Mouse (Mus musculus) adrenal gland, adult (tissue): Measurements from ENCODE around the gene Mmp13.
"Not testable (repeated sequence)": the region's sequence is repeated elsewhere in the genome, so short reads cannot be mapped to it uniquely, and the experiment has no call there.

ENCODE experiments used
- DNase-seq, 2 experiments: peaks; one replicate each; pipeline ENCODE4 v3.0.0; 2022 to 2023; ENCODE audit warnings: low spot score in 1 of 2; ENCODE audit not compliant: inconsistent age in 2 of 2

Gene Mmp13

DNA sequence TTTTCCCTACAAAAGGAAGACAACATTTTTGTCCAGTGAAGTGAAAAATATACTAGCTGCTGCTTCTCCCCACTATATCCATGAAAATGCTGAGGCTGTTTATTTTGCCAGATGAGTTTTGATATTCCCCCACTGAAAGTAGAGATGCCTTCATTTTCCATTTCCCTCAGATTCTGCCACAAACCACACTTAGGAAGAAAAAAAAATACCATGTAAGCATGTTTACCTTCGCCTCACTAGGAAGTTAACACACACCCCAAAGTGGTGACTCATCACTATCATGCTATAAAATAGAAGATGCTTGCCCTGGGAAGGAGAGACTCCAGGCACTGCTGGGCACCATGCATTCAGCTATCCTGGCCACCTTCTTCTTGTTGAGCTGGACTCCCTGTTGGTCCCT is at the start of gene Mmp13:
Gene Mmp13 (plus strand): TSS at position 301 of the 400 bp plus-strand sequence.
- DNase-seq, result no peak

DNA sequence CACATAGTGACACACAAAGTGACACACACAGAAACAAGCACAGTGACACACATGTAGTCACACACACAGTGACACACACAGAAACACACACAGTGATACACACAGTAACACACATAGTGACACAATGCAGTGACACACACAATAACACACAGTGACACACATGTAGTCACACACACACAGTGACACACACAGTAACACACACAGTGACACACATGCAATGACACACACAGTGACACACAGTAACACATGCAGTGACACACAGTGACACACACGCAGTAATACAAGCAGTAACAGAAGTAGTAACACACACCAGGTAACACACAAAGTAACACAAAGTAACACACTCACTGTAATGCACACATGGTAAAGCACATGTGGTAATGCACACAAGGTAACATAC is 33.7 kb upstream of the Mmp13 start:
- no peak for DNase-seq

DNA sequence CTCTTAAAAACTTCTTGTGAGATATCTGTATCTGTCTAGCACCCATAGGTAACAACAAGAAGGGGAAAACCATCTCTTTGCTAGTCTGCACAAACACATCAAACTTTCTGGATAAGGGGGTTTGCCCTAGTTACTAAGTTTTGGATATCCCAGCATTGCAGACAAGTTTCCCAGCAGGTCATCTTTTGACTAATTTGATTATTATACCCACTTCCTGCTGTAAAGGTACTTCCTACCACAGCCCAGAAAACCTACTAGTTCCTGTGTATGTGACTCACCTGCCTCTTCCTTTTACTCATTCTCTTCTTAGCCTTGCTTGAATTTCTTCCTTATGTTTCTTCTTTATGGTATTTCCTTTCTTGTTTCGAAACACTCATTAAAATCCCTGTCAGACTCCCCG is 32.3 kb upstream of the Mmp13 start:
- no peak for DNase-seq

DNA sequence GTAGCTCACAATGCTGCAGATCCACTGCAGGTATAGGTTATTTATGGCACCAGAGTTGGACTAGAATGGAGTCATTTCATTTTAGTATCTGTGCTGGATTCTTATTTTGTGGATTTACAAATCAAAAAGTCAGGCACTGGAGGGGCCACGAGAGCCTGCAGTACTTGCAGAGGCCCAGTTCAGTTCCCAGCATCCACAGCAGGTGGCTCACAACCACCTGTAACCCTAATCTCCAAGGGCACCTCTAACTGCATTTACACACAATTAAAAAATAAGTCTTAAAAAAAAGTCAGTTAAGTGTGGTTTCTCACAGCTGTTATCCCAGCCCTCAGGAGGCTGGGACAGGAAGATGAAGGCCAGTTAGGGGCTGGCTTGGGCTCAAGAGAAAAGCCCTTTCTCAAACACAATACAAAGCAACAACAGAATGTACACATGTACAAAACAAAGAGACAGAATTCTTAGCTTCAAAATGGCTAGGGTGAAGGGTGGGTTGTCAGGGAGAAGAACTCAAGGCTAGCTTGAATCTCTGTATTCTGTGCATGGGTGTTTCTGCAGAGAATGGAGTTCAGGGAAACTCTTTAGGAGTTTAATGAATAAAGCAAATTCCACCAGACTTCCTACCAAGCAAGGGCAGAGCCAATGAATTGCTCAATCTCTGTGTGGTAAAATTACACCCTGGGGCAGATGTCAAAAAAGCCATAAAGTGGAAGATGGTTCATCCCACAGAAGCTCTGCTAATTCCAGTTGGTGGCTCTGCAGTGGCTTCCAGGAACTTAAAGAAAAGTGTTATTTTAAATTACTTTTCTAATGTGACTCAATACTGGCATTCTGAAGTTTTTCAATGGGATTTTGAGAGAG is 19.3 kb upstream of the Mmp13 start:
- DNase-seq, result peak in 1 of 2 experiments; percentile 37

DNA sequence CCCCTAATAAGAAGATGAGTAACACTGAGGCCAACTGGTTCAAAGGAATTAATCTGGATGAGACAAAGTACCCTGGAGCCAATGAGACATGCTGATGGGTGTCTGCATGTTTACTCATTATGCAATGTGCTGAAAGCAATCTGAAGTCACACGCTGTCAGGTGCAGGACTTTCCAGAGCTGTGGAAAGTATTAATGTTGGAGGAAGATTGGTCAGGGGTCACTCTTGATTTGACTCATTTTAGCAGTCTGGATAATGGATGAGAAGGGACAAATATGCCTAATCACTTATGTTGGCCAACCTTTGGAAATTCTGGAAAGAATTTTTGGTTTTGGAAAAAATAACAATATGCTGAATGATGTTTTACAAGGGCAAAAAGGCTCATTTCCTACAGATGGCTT is 10.6 kb upstream of the Mmp13 start:
- DNase-seq, result no peak

DNA sequence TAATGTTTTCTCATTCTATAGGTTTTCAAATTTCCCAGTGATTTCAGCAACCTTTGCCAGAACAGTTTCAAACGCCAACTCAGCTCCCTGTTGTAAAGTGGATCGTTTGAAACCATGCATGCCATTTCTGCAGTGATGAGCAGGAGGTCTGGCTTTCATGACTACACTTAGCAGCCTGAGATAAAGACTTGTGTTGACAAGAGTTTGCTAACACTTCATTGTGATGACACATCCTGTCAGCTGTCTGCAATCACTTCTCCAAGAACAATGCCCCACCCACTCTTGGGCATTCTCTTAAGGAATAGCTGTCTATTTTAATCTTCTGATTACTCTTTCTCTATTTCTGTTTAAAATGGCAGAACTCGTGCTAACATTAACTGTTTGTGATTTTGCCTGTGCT is 2.2 kb upstream of the Mmp13 start:
- DNase-seq, result no peak

DNA sequence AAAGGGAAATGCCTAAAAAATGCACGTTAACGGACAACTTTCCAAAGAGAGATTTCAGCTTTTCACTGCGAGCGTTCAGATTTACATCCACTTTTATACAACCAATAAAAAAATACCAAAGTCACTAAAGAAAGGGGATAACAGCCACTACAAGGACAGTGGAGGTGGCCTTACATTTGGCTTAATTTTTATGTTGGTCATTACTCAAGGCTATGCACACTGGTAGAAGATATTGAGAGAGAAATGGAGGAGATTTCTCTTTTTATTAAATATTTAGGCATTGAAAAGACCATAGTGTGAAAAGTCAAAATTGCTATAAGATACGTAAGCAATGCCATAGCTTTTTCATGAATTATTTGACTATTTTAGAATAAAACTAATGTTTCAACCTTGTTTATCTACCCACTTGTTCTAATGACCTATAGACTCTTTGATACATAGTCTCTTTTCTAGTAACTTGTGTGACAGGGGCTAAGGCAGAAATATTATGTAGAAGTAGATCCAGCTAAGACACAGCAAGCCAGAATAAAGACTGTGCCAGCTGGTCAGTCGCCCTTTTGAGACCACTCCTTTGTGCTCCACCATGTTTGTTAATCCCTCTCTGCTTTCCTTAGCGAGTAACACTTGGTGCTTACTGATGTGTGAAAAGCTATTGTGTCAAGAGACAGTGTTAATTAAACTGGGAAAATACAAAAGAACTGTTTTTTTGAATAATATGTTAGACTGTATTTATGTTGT is 10.4 kb downstream of the Mmp13 start:
- DNase-seq, result no peak

DNA sequence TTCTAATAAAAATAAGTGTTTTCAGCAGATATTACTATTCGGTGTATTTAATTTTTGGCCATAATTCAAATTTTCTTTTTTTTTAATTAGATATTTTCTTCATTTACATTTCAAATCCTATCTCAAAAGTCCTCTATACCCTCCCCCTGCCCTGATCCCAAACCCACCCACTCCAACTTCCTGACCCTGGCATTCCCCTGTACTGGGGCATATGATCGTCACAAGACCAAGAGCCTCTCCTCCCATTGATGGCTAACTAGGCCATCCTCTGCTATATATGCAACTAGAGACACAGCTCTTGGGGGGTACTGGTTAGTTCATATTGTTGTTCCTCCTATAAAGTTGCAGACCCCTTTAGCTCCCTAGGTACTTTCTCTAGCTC is 11.0 kb downstream of the Mmp13 start:
- not testable (repeated sequence) for DNase-seq

DNA sequence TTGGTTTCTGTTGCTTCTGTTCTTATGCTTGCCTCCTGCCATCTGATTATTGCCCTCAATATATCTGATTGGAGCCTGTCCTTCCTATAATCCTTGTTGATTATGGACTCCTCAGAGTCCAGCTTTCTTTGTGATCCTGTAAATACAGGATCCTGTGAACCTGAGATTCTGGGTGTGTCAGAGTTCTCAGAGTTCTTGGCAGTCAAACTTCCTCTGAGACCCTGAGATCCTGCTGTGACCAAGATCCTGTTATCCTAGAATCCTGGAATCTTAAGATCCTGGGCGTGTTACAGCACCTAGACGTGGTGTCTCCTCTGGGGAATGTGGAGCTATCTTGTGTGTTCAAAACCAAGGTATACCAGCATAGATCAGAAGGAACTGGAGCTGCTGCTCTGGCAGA is 17.2 kb downstream of the Mmp13 start:
- DNase-seq, result no peak

DNA sequence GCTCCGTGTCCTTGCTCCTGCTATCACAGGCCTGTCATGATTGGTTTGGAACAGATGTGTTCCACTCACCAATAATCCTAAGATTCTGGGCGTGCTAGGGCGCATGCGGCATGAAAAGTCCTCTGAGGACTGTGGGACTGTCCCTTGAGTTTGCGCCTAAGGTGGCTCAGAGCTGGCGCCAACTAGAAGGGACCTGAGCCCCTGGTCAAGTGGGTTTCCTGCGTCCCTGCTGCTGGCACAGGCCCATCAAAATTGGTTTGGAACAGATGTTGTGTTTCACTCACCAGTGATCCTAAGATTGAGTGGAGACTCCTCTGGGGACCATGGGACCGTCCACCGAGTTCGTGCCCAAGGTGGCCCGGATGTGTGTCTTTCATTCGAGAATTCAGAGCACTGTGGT is 17.6 kb downstream of the Mmp13 start:
- DNase-seq, result no peak

DNA sequence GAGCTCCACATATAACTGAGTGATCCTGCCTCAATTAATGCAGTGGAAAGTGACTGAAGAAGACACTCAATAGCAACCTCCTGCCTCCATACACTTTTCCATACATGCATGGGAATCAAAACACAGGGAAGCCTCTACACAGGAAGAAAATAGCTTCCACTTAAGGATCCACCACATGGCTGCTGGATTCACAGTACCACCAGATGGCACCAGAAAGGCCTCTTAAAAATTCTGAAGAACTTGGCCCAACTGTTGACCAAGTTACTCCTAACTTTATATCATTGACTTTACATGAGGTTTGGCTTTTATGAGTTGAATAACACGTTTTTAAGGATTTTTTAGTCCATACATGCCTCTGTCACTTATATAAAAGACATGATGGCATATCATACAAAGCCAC is 19.8 kb downstream of the Mmp13 start:
- DNase-seq, result peak in 1 of 2 experiments; percentile 25

DNA sequence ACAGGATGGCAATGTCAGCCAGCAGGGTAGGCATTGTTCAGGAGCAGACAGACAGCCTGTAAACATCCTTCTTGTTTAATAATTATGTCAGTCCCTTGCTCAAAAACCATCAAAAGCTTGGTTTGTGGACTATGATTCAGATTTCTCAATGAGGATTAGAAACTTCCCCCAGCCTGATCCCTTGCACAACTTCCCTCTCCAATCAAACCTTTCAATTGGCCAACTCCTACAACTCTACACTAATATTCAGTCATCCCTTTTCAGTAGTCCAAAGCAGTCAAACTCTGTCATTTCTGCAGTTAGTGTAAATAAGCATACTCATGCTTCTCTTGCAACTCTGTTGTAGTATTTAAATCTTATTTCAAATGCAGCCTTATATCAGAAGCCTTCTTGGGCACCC is 59.5 kb downstream of the Mmp13 start:
- no peak for DNase-seq
